Mouse (Mus musculus): Measurements from ENCODE around the gene Snx18. TPM values are rescaled to one million over a fixed set of nuclear protein-coding genes. Genes with fewer than 3 reads are reported as not detected.

The Snx18 gene
- total and polyA plus RNA-seq, 3 experiments = 8.3 to 20.4 (median 18.0) TPM

DNA sequence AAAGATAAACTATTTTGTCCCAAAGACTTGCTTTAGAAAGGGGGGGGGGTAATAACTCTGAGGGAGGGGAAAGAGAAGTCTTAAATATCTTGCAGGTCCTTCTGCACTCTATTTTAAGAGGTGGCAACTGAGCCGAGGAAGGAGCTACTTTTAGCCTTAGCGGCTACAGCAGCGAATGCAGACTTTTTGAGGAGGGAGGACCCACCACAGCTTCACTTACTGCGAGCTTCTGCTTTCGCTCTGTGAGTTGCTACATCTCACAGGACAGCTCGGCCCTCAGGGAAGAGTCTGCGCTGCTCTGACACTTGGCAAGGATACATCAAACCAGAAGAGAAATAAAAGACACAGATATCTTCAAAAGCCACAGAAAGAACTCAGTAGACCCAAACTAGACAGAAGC lies 38.8 kb upstream of the Snx18 start:
- intact Hi-C loops (cut with DNase I) = no loop called here
- no peak overlapping the region; the same call in 1 of the 2 replicates for H3K27ac ChIP-seq
- no peaks in the 10 kb centered on the region for H3K4me1 ChIP-seq (ENCODE audit: control insufficient read depth, insufficient read depth, low read length)
- WGBS = 51% methylated on average over 7 of the region's 7 CpGs
- H3K9ac ChIP-seq (ENCODE audit: low read depth, low read length) = no peak overlapping the region
- no peaks in the 10 kb centered on the region for H3K27me3 ChIP-seq (ENCODE audit: control insufficient read depth, insufficient read depth, low read length)
- TF ChIP-seq POLR2A (IDR thresholded peaks at IDR 0.05; ENCODE audit: insufficient read depth, low read depth, low read length) (no peak), EP300 (IDR thresholded peaks at IDR 0.05; ENCODE audit: insufficient read depth, low read depth, low read length) (no peak), CTCF (IDR thresholded peaks at IDR 0.05) (no peak)
- H3K79me2 ChIP-seq (replicated peaks; ENCODE audit: control insufficient read depth, insufficient read depth, low read length) = no peaks in the 10 kb centered on the region; the same call in none of the 2 replicates
- H3K4me3 ChIP-seq = no peak overlapping the region
- H3K36me3 ChIP-seq (ENCODE audit: control insufficient read depth, insufficient read depth, low read length) = no peaks in the 10 kb centered on the region
- no peak for DNase-seq

DNA sequence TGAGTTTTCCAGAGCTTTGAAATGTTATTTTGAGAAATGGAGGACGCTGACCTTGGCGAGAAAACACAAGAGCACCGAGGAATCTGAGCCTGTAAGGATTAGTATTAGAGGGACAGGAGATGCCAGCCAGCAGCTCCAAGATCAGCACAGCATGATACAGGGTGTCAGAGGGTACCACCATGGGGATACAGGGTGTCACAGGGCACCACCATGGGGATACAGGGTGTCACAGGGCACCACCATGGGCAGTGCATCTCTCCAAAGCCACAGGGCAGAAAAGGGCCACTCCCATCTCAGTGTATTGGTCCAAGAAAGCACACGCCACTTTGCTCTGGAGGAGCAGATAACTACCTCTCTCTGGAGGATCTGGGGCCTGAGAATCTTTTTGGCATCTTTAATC lies 38.3 kb upstream of the Snx18 start:
- intact Hi-C loops (cut with DNase I) = no loop called here
- Histone ChIP-seq H3K4me1 (ENCODE audit: control insufficient read depth, insufficient read depth, low read length) (no peaks in the 10 kb centered on the region), H3K4me3 (no peak overlapping the region)

DNA sequence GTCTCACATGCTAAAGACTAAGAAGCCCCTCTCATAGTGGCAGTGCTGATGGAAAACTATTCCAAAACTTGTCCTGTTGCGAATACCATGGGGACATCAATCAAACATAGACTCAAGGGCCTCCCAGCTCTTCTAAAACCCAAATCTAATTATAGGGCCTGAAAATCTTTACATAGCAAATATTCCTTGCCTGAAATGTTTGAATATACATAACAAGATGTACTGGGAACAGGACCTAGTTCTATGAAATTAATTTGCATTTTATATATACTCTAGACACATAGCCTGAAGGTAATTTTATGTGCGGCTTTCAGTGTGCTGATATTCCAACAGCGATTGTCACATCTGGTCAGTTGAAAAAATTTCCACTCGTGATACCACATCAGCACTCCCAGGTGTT lies 37.1 kb upstream of the Snx18 start:
- H3K36me3 ChIP-seq (ENCODE audit: control insufficient read depth, insufficient read depth, low read length) = no peaks in the 10 kb centered on the region
- H3K79me2 ChIP-seq (replicated peaks; ENCODE audit: control insufficient read depth, insufficient read depth, low read length) = no peaks in the 10 kb centered on the region; the same call in none of the 2 replicates
- no peak overlapping the region for H3K4me3 ChIP-seq
- TF ChIP-seq EP300 (IDR thresholded peaks at IDR 0.05; ENCODE audit: insufficient read depth, low read depth, low read length) (no peak), POLR2A (IDR thresholded peaks at IDR 0.05; ENCODE audit: insufficient read depth, low read depth, low read length) (no peak), CTCF (IDR thresholded peaks at IDR 0.05) (no peak)
- H3K4me1 ChIP-seq (ENCODE audit: control insufficient read depth, insufficient read depth, low read length) = no peaks in the 10 kb centered on the region
- H3K27me3 ChIP-seq (ENCODE audit: control insufficient read depth, insufficient read depth, low read length) = no peaks in the 10 kb centered on the region
- no peak overlapping the region for H3K27ac ChIP-seq
- 97% methylated on average over 4 of the region's 4 CpGs for WGBS
- no peak overlapping the region for H3K9ac ChIP-seq (ENCODE audit: low read depth, low read length)
- DNase-seq = no peak
- intact Hi-C loops (cut with DNase I) = no loop called here

More for the DNA sequence above, 38.3 kb upstream of the Snx18 start:
- Histone ChIP-seq H3K36me3 (ENCODE audit: control insufficient read depth, insufficient read depth, low read length) (no peaks in the 10 kb centered on the region), H3K9ac (ENCODE audit: low read depth, low read length) (no peak overlapping the region), H3K27ac (no peak overlapping the region), H3K79me2 (replicated peaks; ENCODE audit: control insufficient read depth, insufficient read depth, low read length) (no peaks in the 10 kb centered on the region; the same call in none of the 2 replicates), H3K27me3 (ENCODE audit: control insufficient read depth, insufficient read depth, low read length) (no peaks in the 10 kb centered on the region)
- no peak for DNase-seq
- TF ChIP-seq CTCF (IDR thresholded peaks at IDR 0.05) (no peak), POLR2A (IDR thresholded peaks at IDR 0.05; ENCODE audit: insufficient read depth, low read depth, low read length) (no peak), EP300 (IDR thresholded peaks at IDR 0.05; ENCODE audit: insufficient read depth, low read depth, low read length) (no peak)
- WGBS = 69% methylated on average over 4 of the region's 4 CpGs

DNA sequence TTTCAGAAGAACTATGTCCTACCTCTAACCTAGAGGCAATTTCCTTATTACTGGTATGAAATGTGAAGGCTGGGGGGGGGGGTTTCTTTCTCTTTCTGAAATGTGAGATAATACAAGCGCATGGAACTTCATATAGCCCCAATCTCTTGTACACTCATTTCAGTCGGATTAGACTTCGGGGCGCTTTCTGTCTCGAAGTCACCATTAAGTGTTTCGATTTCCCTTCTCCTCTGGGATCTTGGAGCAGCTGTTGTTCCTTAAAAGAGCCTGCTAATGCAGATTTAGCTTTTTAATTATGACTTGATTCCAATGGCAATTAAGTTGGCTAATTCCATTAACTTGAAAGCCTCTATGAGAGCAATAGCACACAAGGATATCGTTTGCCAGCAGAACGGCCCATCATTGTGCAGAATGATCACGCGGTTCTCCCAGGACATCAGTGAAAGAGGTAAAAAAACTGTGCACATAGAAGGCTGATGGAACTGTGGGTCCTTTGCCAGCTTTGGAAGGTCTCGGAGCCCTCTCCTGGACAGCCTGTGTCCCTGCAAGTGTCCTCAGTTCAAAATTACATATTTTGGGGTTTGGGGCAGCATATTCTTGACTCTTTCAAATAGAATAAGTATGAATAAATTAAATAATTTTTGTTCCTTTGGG lies 22.7 kb upstream of the Snx18 start:
- Histone ChIP-seq H3K27me3 (ENCODE audit: control insufficient read depth, insufficient read depth, low read length) (no peaks in the 10 kb centered on the region), H3K36me3 (ENCODE audit: control insufficient read depth, insufficient read depth, low read length) (no peaks in the 10 kb centered on the region), H3K4me1 (ENCODE audit: control insufficient read depth, insufficient read depth, low read length) (no peaks in the 10 kb centered on the region), H3K9ac (ENCODE audit: low read depth, low read length) (no peak overlapping the region), H3K79me2 (replicated peaks; ENCODE audit: control insufficient read depth, insufficient read depth, low read length) (no peaks in the 10 kb centered on the region), H3K27ac (no peak overlapping the region), H3K4me3 (no peak overlapping the region)
- no peak for DNase-seq
- TF ChIP-seq CTCF (IDR thresholded peaks at IDR 0.05) = peak; percentile 66
- TF ChIP-seq POLR2A (IDR thresholded peaks at IDR 0.05; ENCODE audit: insufficient read depth, low read depth, low read length) = no peak
- intact Hi-C loops (cut with DNase I) = no loop called here
- WGBS = 70% methylated on average over 11 of the region's 11 CpGs

DNA sequence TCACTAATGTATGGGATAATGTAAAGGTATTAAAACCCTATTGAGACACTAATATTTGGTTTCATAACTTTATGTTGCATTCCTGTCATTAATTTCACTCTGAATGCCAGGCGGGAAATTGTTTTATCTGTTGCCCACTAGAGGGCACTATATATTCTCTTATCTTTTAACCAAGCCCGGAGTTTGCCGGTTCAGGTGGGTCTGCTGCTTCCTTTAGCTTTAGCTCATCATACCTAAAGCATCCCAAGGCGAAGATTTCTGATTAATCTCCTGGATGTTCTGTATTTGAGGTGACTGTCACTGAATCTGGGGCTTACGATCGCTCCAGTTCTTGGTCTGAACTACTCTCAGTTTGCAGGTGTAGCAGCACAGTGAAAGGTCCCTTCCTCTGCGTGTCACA lies 20.6 kb upstream of the Snx18 start:
- Histone ChIP-seq H3K4me3 (no peak overlapping the region), H3K9ac (ENCODE audit: low read depth, low read length) (no peak overlapping the region), H3K27me3 (ENCODE audit: control insufficient read depth, insufficient read depth, low read length) (no peaks in the 10 kb centered on the region), H3K27ac (no peak overlapping the region), H3K36me3 (ENCODE audit: control insufficient read depth, insufficient read depth, low read length) (no peaks in the 10 kb centered on the region), H3K4me1 (ENCODE audit: control insufficient read depth, insufficient read depth, low read length) (0 out of 2 replicates have a peak, but pooled peaks cover 1% of the 10 kb centered on the region), H3K79me2 (replicated peaks; ENCODE audit: control insufficient read depth, insufficient read depth, low read length) (no peaks in the 10 kb centered on the region)
- no peak for DNase-seq
- intact Hi-C loops (cut with DNase I) = loop anchor here (1.0 kb wide), 1 partner anchor 30 kb away; no protein-coding TSS in a partner anchor
- TF ChIP-seq CTCF (IDR thresholded peaks at IDR 0.05) (peak; percentile 84), EP300 (IDR thresholded peaks at IDR 0.05; ENCODE audit: insufficient read depth, low read depth, low read length) (no peak), POLR2A (IDR thresholded peaks at IDR 0.05; ENCODE audit: insufficient read depth, low read depth, low read length) (no peak)
- WGBS = 27% methylated on average over 7 of the region's 7 CpGs

DNA sequence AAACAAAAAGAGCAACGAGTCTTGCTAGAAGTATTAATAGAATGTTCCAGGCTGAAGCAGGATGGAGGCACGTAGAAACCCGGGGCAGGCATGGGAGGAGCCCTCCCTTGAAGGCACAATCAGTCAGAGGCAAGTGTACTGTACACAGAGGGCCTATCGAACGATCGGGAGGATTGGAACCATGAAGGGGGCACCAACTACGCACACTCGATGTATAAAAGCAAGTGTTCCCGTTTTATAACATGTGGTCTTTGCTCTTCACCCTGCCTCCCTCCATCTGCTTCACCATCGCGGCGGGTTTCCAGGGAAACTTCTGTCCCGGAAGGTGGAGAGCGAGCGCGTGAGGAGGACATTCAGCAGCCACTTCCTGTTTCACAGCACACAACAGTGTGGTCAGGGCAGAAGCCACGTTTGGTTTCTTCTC lies 17.4 kb upstream of the Snx18 start:
- H3K4me3 ChIP-seq = no peak overlapping the region
- H3K36me3 ChIP-seq (ENCODE audit: control insufficient read depth, insufficient read depth, low read length) = no peaks in the 10 kb centered on the region
- no peaks in the 10 kb centered on the region for H3K79me2 ChIP-seq (replicated peaks; ENCODE audit: control insufficient read depth, insufficient read depth, low read length)
- DNase-seq = peak in 1 of 2 experiments; percentile 21
- no peaks in the 10 kb centered on the region for H3K27me3 ChIP-seq (ENCODE audit: control insufficient read depth, insufficient read depth, low read length)
- intact Hi-C loops (cut with DNase I) = no loop called here
- H3K4me1 ChIP-seq (ENCODE audit: control insufficient read depth, insufficient read depth, low read length) = 0 out of 2 replicates have a peak, but pooled peaks cover 1% of the 10 kb centered on the region
- H3K9ac ChIP-seq (ENCODE audit: low read depth, low read length) = no peak overlapping the region
- no peak overlapping the region for H3K27ac ChIP-seq
- no peak for TF ChIP-seq POLR2A (IDR thresholded peaks at IDR 0.05; ENCODE audit: insufficient read depth, low read depth, low read length)
- TF ChIP-seq EP300 (IDR thresholded peaks at IDR 0.05; ENCODE audit: insufficient read depth, low read depth, low read length) = no peak
- TF ChIP-seq CTCF (IDR thresholded peaks at IDR 0.05) = no peak
- WGBS = 37% methylated on average over 17 of the region's 17 CpGs

All from heart, adult 2 months (tissue).